Mouse (Mus musculus) Muller cell, postnatal 12 days (primary cell): ENCODE data around the gene Cebpz.

Source experiments
- DNase-seq: peaks from one replicate; pipeline ENCODE4 v3.0.0-alpha.2; 2015; ENCODE audit errors: inconsistent ontology term

The Cebpz gene

GRCm38 (mm10) chr17:78936466-78937228 is at the start of gene Cebpz, which contains the start of gene Ndufaf7:
Gene Cebpz (minus strand): TSS chr17:78937066.
Gene Ndufaf7 (plus strand): TSS chr17:78937136.
- DNase-seq = peak; percentile 99

- DNase-seq = no peak
Observed at GRCm38 (mm10) chr17:78983736-78984135, 46.9 kb upstream of the Cebpz start.

GRCm38 (mm10) chr17:78983166-78983565 is 46.3 kb upstream of the Cebpz start:
- no peak for DNase-seq

- DNase-seq = no peak
Observed at GRCm38 (mm10) chr17:78968500-78968899, 31.6 kb upstream of the Cebpz start.

- no peak for DNase-seq
Observed at GRCm38 (mm10) chr17:78966092-78966883, 29.4 kb upstream of the Cebpz start.

- no peak for DNase-seq
Observed at GRCm38 (mm10) chr17:78964387-78964786, 27.5 kb upstream of the Cebpz start.

- no peak for DNase-seq
Observed at GRCm38 (mm10) chr17:78959473-78959872, 22.6 kb upstream of the Cebpz start.

GRCm38 (mm10) chr17:78953240-78953639 is 16.4 kb upstream of the Cebpz start:
- DNase-seq = no peak

GRCm38 (mm10) chr17:78952070-78952469 is 15.2 kb upstream of the Cebpz start:
- no peak for DNase-seq

GRCm38 (mm10) chr17:78951225-78951624 is 14.4 kb upstream of the Cebpz start:
- no peak for DNase-seq

GRCm38 (mm10) chr17:78942579-78942978 is 5.7 kb upstream of the Cebpz start:
- DNase-seq = no peak

- DNase-seq = no peak
Observed at GRCm38 (mm10) chr17:78938927-78939326, 2.1 kb upstream of the Cebpz start.

GRCm38 (mm10) chr17:78937229-78937853 is 475 bp upstream of the Cebpz start:
- no peak for DNase-seq

GRCm38 (mm10) chr17:78935857-78936256 is 1.0 kb downstream of the Cebpz start:
- DNase-seq = no peak

GRCm38 (mm10) chr17:78917696-78918095 is 19.2 kb downstream of the Cebpz start:
- DNase-seq = peak; percentile 2

GRCm38 (mm10) chr17:78916899-78917298 is 20.0 kb downstream of the Cebpz start:
- DNase-seq = peak; percentile 9

GRCm38 (mm10) chr17:78916369-78916813 is 20.5 kb downstream of the Cebpz start, which contains the start of gene Cebpzos:
Gene Cebpzos (plus strand): TSS chr17:78916500.
- peak; percentile 88 for DNase-seq

- peak; percentile 5 for DNase-seq
Observed at GRCm38 (mm10) chr17:78915772-78916171, 21.1 kb downstream of the Cebpz start.

GRCm38 (mm10) chr17:78913921-78914320 is 22.9 kb downstream of the Cebpz start:
- DNase-seq = no peak

- peak; percentile 56 for DNase-seq
Observed at GRCm38 (mm10) chr17:78912861-78913281, 24.0 kb downstream of the Cebpz start.

GRCm38 (mm10) chr17:78909374-78909773 is 27.5 kb downstream of the Cebpz start:
- no peak for DNase-seq

- no peak for DNase-seq
Observed at GRCm38 (mm10) chr17:78906892-78907291, 30.0 kb downstream of the Cebpz start, which contains the start of gene Sult6b1. Gene Sult6b1 (minus strand): TSS chr17:78906992.
